Mouse (Mus musculus) heart, postnatal 0 days (tissue): Measurements from ENCODE around the gene Hook1. TPM values are rescaled to one million over a fixed set of nuclear protein-coding genes. Genes with fewer than 3 reads are reported as not detected.

ENCODE experiments used
- ATAC-seq: fragments of 200-750 bp; cut with Nextera tagmentation; 2 replicates; pipeline ENCODE4 v1.8.0; 2017; ENCODE audit warnings: low read depth, moderate number of reproducible peaks, moderate library complexity; ENCODE audit not compliant: insufficient read depth
- DNase-seq: peaks from one replicate; pipeline ENCODE4 v3.0.0-alpha.2; 2016; ENCODE audit warnings: low spot score
- H3K27ac ChIP-seq: fragments of 300-500 bp; sonication (generic); 2 replicates; pipeline ENCODE4 v1.5.1; 2014; ENCODE audit warnings: low read depth, mild to moderate bottlenecking
- H3K27me3 ChIP-seq: fragments of 300-500 bp; sonication (generic); 2 replicates; pipeline ENCODE4 v1.6.1; 2014; ENCODE audit warnings: low read length, mixed read lengths; ENCODE audit not compliant: control insufficient read depth, insufficient read depth
- H3K36me3 ChIP-seq: fragments of 300-500 bp; sonication (generic); replicated peaks from 2 replicates; pipeline ENCODE4 v1.6.1; 2014; ENCODE audit warnings: low read length, mixed read lengths; ENCODE audit not compliant: control insufficient read depth, insufficient read depth
- H3K4me1 ChIP-seq: fragments of 300-500 bp; sonication (generic); 2 replicates; pipeline ENCODE4 v1.6.1; 2014; ENCODE audit warnings: antibody characterized with exemption; ENCODE audit not compliant: control insufficient read depth, insufficient read depth
- H3K4me2 ChIP-seq: fragments of 300-500 bp; sonication (generic); 2 replicates; pipeline ENCODE4 v1.6.1; 2014; ENCODE audit warnings: low read depth, mild to moderate bottlenecking, low read length, moderate library complexity
- H3K4me3 ChIP-seq: fragments of 300-500 bp; sonication (generic); 2 replicates; pipeline ENCODE4 v1.5.1; 2014; ENCODE audit warnings: low read depth, low read length
- H3K9ac ChIP-seq: fragments of 300-500 bp; sonication (generic); replicated peaks from 2 replicates; pipeline ENCODE4 v1.6.1; 2014; ENCODE audit warnings: low read depth, low read length, mixed read lengths
- H3K9me3 ChIP-seq: fragments of 300-500 bp; sonication (generic); replicated peaks from 2 replicates; pipeline ENCODE4 v1.6.1; 2016; ENCODE audit warnings: low read length; ENCODE audit not compliant: control insufficient read depth
- CTCF ChIP-seq: IDR thresholded peaks from 2 replicates; pipeline ENCODE4 v1.5.1; 2016; ENCODE audit warnings: antibody characterized with exemption, control low read depth, low read depth
- EP300 ChIP-seq: IDR thresholded peaks from 2 replicates; pipeline ENCODE4 v1.6.1; 2016; ENCODE audit warnings: antibody characterized with exemption, low read depth
- WGBS: fragments of 180-500 bp; shearing (Covaris S2); extraction: QIAGEN DNeasy Blood & Tissue Kit; methylation state at CpG from one replicate; pipeline ENCODE4 v1.1.7; 2014; 5-methylcytosine and 5-hydroxymethylcytosine counted together
- polyA plus RNA-seq: library from polyadenylated mRNA; unstranded; fragments of >200 nt; fragmentation: Nextera tagmentation; extraction: Ambion mirVana; gene quantifications from 2 replicates; pipeline ENCODE4 v1.2.1, GENCODE M21; 2015
- total RNA-seq: library from RNA; depleted of rRNA; stranded (reverse); fragments of >200 nt; gene quantifications from 2 replicates; pipeline ENCODE4 v1.2.3, GENCODE M21; 2014; ENCODE audit warnings: low replicate concordance

Gene Hook1
- total and polyA plus RNA-seq, 2 experiments from 2014 or later = 2.0 to 3.7 TPM

DNA sequence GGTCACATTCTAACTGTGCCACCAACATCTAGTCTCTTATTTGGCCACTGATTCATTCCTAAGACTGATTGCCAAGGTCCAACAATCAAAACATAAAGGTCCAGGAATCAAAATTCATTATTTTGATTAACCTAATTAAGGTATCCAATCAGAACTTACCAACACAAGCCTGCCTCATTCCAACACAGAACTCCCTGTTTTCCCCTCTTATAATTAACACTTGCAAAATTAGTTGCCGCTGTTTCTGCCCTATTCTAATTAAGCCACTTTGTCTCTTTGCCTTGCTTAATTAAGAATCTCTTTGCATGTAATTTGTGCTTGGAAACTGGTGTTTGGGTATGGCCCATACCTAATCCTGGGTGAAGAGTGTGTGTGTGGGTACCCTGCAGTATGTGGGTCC lies 37.1 kb upstream of the Hook1 start:
- Histone ChIP-seq H3K27me3 (no peaks in the 10 kb centered on the region), H3K36me3 (no peaks in the 10 kb centered on the region), H3K9ac (no peak overlapping the region), H3K27ac (no peak overlapping the region), H3K9me3 (no peaks in the 10 kb centered on the region), H3K4me2 (no peak overlapping the region), H3K4me1 (no peaks in the 10 kb centered on the region), H3K4me3 (no peak overlapping the region)
- ATAC-seq (no peak), DNase-seq (no peak)
- TF ChIP-seq CTCF (no peak), EP300 (no peak)
- WGBS = 74% methylated on average over 1 of the region's 1 CpGs

DNA sequence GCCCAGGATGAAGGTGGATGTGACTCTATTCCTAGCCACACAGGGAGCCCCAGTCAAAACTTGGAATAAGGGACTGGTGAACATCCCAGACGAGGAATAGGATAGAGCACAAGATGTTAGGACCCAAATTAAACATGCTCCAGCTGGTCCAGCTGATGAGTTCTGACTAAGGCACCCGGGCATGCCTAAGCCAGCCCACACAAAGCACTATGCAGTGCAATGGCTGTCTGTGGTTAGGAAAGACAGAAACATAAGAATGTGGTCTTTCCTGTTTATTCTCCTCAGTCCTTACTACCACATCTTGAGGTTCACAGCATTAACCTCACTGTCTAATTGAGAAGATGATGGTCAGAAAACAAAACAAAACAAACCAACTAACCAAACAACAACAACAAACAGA lies 35.7 kb upstream of the Hook1 start:
- no peak overlapping the region for H3K27ac ChIP-seq
- H3K9ac ChIP-seq = no peak overlapping the region
- H3K4me3 ChIP-seq = no peak overlapping the region
- H3K9me3 ChIP-seq = no peaks in the 10 kb centered on the region
- no peaks in the 10 kb centered on the region for H3K36me3 ChIP-seq
- H3K4me1 ChIP-seq = no peaks in the 10 kb centered on the region
- WGBS = 62% methylated on average over 2 of the region's 2 CpGs
- ATAC-seq (no peak), DNase-seq (no peak)
- H3K27me3 ChIP-seq = no peaks in the 10 kb centered on the region
- H3K4me2 ChIP-seq = no peak overlapping the region
- TF ChIP-seq CTCF = no peak

DNA sequence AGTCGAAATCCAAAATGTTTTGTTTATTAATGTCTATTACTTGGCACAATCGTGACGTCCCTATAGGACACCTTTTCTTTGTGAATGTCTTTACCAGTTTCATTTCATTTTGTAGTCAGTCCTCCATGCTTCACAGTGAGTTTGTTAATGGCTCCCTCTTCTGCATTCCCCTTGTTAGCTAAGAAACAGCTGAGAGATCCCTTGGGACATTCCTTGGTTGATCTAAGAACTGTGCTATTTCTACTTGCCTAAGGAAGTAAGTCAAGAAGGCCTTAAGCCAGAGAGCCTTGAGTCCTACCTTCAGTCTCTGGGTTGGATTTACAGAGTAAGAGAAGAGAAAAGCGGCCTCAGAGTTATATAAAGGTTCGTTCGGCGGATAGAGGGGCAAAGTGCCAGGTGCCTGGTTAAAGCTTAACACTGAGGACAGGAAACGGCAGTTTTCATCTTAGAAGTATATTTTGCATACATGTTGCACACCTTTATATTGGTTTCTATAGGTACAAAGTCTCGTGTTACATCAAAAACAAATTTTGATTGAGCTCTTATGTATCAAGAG lies 33.2 kb upstream of the Hook1 start:
- Histone ChIP-seq H3K27ac (no peak overlapping the region), H3K9me3 (no peaks in the 10 kb centered on the region), H3K27me3 (no peaks in the 10 kb centered on the region), H3K4me3 (no peak overlapping the region), H3K9ac (no peak overlapping the region), H3K4me2 (no peak overlapping the region), H3K4me1 (no peaks in the 10 kb centered on the region), H3K36me3 (no peaks in the 10 kb centered on the region)
- 77% methylated on average over 9 of the region's 9 CpGs for WGBS
- ATAC-seq (no peak), DNase-seq (no peak)
- TF ChIP-seq CTCF (no peak), EP300 (no peak)

DNA sequence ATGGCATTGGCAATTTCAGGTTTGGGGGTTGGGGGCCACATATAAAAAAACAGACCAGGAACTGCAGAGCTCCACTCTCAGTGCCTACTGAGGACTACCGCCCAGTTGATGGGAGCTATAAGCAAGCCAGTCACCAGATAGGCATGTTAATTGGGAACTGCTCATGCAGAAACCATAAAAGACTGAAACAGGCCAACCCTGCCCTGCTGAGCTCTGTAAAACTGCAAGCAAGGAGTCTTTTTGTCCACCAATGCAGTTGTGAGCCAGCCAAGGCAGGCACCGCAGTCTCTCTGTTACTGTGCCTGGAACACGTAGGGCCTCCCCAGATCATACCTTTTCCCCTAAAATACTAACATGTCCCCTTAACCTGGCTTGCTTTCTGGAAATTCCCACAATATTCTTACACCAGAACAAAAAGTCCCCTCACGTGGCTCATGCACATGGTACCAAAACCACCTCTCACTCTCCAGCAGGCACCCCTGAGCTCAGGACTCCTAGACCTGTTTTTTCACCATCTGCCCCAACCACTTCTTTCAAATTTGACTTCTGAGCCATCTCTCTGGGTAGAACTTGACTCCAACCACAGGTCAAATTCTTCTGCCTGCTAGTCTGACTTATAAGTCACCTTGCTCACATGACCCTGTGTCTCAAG lies 32.5 kb upstream of the Hook1 start:
- H3K4me2 ChIP-seq = no peak overlapping the region
- no peak for TF ChIP-seq EP300
- no peak for DNase-seq
- 92% methylated on average over 4 of the region's 4 CpGs for WGBS
- no peaks in the 10 kb centered on the region for H3K27me3 ChIP-seq
- ATAC-seq = no peak
- no peak overlapping the region for H3K9ac ChIP-seq
- H3K9me3 ChIP-seq = no peaks in the 10 kb centered on the region
- H3K4me1 ChIP-seq = no peaks in the 10 kb centered on the region
- H3K27ac ChIP-seq = no peak overlapping the region
- H3K36me3 ChIP-seq = no peaks in the 10 kb centered on the region
- H3K4me3 ChIP-seq = no peak overlapping the region

DNA sequence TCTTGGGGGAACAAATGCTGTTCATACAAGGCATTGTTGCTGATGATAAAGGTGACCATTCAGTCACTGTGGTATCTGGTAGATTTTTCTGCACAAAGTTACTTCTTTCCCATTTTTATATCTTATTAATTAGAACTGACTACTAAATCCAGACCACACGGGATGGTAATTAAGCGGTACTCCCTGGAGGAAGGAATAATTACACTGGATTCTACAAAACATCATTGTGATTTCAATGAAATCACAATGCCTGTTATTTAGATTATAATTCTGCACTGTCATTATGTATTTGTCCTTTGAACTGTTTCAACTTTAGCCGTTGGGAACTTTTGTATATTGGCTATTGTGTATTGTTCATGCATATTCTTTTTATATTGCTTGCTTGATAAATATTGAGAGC lies 28.3 kb upstream of the Hook1 start:
- DNase-seq (no peak), ATAC-seq (no peak)
- Histone ChIP-seq H3K9me3 (no peaks in the 10 kb centered on the region), H3K4me2 (no peak overlapping the region), H3K4me3 (no peak overlapping the region), H3K27ac (no peak overlapping the region), H3K4me1 (no peaks in the 10 kb centered on the region), H3K36me3 (no peaks in the 10 kb centered on the region), H3K9ac (no peak overlapping the region), H3K27me3 (no peaks in the 10 kb centered on the region)
- 68% methylated on average over 3 of the region's 3 CpGs for WGBS
- TF ChIP-seq EP300 (no peak), CTCF (no peak)

DNA sequence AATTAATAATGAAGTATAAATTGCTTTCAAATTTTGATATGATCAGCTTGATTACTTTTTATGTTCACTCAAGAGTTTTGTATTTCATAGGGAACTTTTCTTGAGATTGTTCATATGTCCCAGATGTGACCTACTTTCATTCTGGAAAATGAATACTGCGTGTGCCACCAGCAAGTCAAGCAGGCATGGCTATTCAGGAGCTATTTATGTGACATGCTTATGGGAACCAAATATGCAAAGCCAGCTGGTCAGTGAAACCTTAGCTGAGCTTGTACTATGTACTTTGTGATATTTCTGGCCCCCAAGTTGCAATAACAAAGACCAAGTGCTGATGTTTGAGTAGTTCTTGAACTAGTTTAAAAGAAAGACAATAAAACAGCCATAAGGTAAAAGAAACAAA lies 19.1 kb upstream of the Hook1 start:
- 55% methylated on average over 1 of the region's 1 CpGs for WGBS
- no peak overlapping the region for H3K4me3 ChIP-seq
- H3K27me3 ChIP-seq = no peaks in the 10 kb centered on the region
- H3K36me3 ChIP-seq = no peaks in the 10 kb centered on the region
- H3K4me2 ChIP-seq = no peak overlapping the region
- H3K27ac ChIP-seq = no peak overlapping the region
- no peaks in the 10 kb centered on the region for H3K4me1 ChIP-seq
- ATAC-seq (no peak), DNase-seq (no peak)
- TF ChIP-seq CTCF (no peak), EP300 (no peak)
- H3K9me3 ChIP-seq = no peaks in the 10 kb centered on the region
- no peak overlapping the region for H3K9ac ChIP-seq
